Mouse (Mus musculus): ENCODE measurements around the gene Abcc4. TPM values are rescaled to one million over a fixed set of nuclear protein-coding genes. Genes with fewer than 3 reads are reported as not detected.

Gene Abcc4
- total and polyA plus RNA-seq, 2 experiments from 2014 or later = 2.4 to 3.6 TPM

GRCm38 (mm10) chr14:118662124-118662523 lies 43.9 kb downstream of the Abcc4 start:
- H3K4me1 ChIP-seq (ENCODE audit: insufficient read depth, low read length) = no peaks in the 10 kb centered on the region
- no peak overlapping the region for H3K9ac ChIP-seq (replicated peaks; ENCODE audit: low read length, poor library complexity, severe bottlenecking)
- no peak overlapping the region for H3K4me2 ChIP-seq (ENCODE audit: low read depth, low read length, poor library complexity, severe bottlenecking)
- H3K4me3 ChIP-seq (ENCODE audit: low read depth, low read length) = no peak overlapping the region
- 92% methylated on average over 10 of the region's 10 CpGs for WGBS
- no peaks in the 10 kb centered on the region for H3K9me3 ChIP-seq (ENCODE audit: low read length)
- no peaks in the 10 kb centered on the region for H3K36me3 ChIP-seq (ENCODE audit: insufficient read depth, low read length)
- H3K27me3 ChIP-seq (ENCODE audit: insufficient read depth, low read length) = no peaks in the 10 kb centered on the region; the same call in 1 of the 2 replicates
- DNase-seq (ENCODE audit: low spot score) = no peak
- no peak for ATAC-seq (ENCODE audit: low FRiP score)
- H3K27ac ChIP-seq (ENCODE audit: low read depth, low read length) = no peak overlapping the region
- TF ChIP-seq CTCF (IDR thresholded peaks at IDR 0.05) = no peak

- H3K4me3 ChIP-seq (ENCODE audit: low read depth, low read length) = no peak overlapping the region
- no peaks in the 10 kb centered on the region for H3K9me3 ChIP-seq (ENCODE audit: low read length)
- ATAC-seq (ENCODE audit: low FRiP score) (no peak), DNase-seq (ENCODE audit: low spot score) (no peak)
- H3K36me3 ChIP-seq (ENCODE audit: insufficient read depth, low read length) = no peaks in the 10 kb centered on the region
- no peaks in the 10 kb centered on the region for H3K4me1 ChIP-seq (ENCODE audit: insufficient read depth, low read length)
- no peak overlapping the region for H3K9ac ChIP-seq (replicated peaks; ENCODE audit: low read length, poor library complexity, severe bottlenecking)
- H3K27ac ChIP-seq (ENCODE audit: low read depth, low read length) = no peak overlapping the region
- TF ChIP-seq CTCF (IDR thresholded peaks at IDR 0.05) = no peak
- H3K4me2 ChIP-seq (ENCODE audit: low read depth, low read length, poor library complexity, severe bottlenecking) = no peak overlapping the region
- H3K27me3 ChIP-seq (ENCODE audit: insufficient read depth, low read length) = no peaks in the 10 kb centered on the region; the same call in 1 of the 2 replicates
These were observed 46.8 kb downstream of the Abcc4 start for GRCm38 (mm10) chr14:118659230-118659629.

GRCm38 (mm10) chr14:118658328-118658692 lies 47.7 kb downstream of the Abcc4 start:
- Histone ChIP-seq H3K27me3 (ENCODE audit: insufficient read depth, low read length) (no peaks in the 10 kb centered on the region; the same call in 1 of the 2 replicates), H3K4me2 (ENCODE audit: low read depth, low read length, poor library complexity, severe bottlenecking) (no peak overlapping the region), H3K9me3 (ENCODE audit: low read length) (no peaks in the 10 kb centered on the region), H3K36me3 (ENCODE audit: insufficient read depth, low read length) (no peaks in the 10 kb centered on the region), H3K4me1 (ENCODE audit: insufficient read depth, low read length) (no peaks in the 10 kb centered on the region), H3K9ac (replicated peaks; ENCODE audit: low read length, poor library complexity, severe bottlenecking) (no peak overlapping the region), H3K27ac (ENCODE audit: low read depth, low read length) (no peak overlapping the region), H3K4me3 (ENCODE audit: low read depth, low read length) (no peak overlapping the region)
- no peak for ATAC-seq (ENCODE audit: low FRiP score)
- no peak for TF ChIP-seq CTCF (IDR thresholded peaks at IDR 0.05)
- 50% methylated on average over 8 of the region's 8 CpGs for WGBS
- DNase-seq (ENCODE audit: low spot score) = no peak

GRCm38 (mm10) chr14:118657673-118658327 lies 48.2 kb downstream of the Abcc4 start:
- Histone ChIP-seq H3K9ac (replicated peaks; ENCODE audit: low read length, poor library complexity, severe bottlenecking) (no peak overlapping the region), H3K4me3 (ENCODE audit: low read depth, low read length) (no peak overlapping the region), H3K27ac (ENCODE audit: low read depth, low read length) (no peak overlapping the region), H3K36me3 (ENCODE audit: insufficient read depth, low read length) (no peaks in the 10 kb centered on the region), H3K4me1 (ENCODE audit: insufficient read depth, low read length) (no peaks in the 10 kb centered on the region), H3K4me2 (ENCODE audit: low read depth, low read length, poor library complexity, severe bottlenecking) (no peak overlapping the region), H3K27me3 (ENCODE audit: insufficient read depth, low read length) (no peaks in the 10 kb centered on the region; the same call in 1 of the 2 replicates), H3K9me3 (ENCODE audit: low read length) (no peaks in the 10 kb centered on the region)
- DNase-seq (ENCODE audit: low spot score) = no peak
- no peak for TF ChIP-seq CTCF (IDR thresholded peaks at IDR 0.05)
- 32% methylated on average over 20 of the region's 20 CpGs for WGBS
- ATAC-seq (ENCODE audit: low FRiP score) = no peak

GRCm38 (mm10) chr14:118657206-118657605 lies 48.8 kb downstream of the Abcc4 start:
- no peak for TF ChIP-seq CTCF (IDR thresholded peaks at IDR 0.05)
- Histone ChIP-seq H3K36me3 (ENCODE audit: insufficient read depth, low read length) (no peaks in the 10 kb centered on the region), H3K27me3 (ENCODE audit: insufficient read depth, low read length) (no peaks in the 10 kb centered on the region; the same call in 1 of the 2 replicates), H3K4me1 (ENCODE audit: insufficient read depth, low read length) (no peaks in the 10 kb centered on the region), H3K27ac (ENCODE audit: low read depth, low read length) (no peak overlapping the region), H3K4me2 (ENCODE audit: low read depth, low read length, poor library complexity, severe bottlenecking) (no peak overlapping the region), H3K4me3 (ENCODE audit: low read depth, low read length) (no peak overlapping the region), H3K9ac (replicated peaks; ENCODE audit: low read length, poor library complexity, severe bottlenecking) (no peak overlapping the region), H3K9me3 (ENCODE audit: low read length) (no peaks in the 10 kb centered on the region)
- DNase-seq (ENCODE audit: low spot score) (no peak), ATAC-seq (ENCODE audit: low FRiP score) (no peak)
- WGBS = 48% methylated on average over 4 of the region's 4 CpGs

GRCm38 (mm10) chr14:118656036-118656435 lies 50.0 kb downstream of the Abcc4 start:
- Histone ChIP-seq H3K4me1 (ENCODE audit: insufficient read depth, low read length) (no peaks in the 10 kb centered on the region), H3K27me3 (ENCODE audit: insufficient read depth, low read length) (no peaks in the 10 kb centered on the region), H3K9me3 (ENCODE audit: low read length) (no peaks in the 10 kb centered on the region), H3K9ac (replicated peaks; ENCODE audit: low read length, poor library complexity, severe bottlenecking) (no peak overlapping the region), H3K36me3 (ENCODE audit: insufficient read depth, low read length) (no peaks in the 10 kb centered on the region), H3K4me3 (ENCODE audit: low read depth, low read length) (no peak overlapping the region), H3K27ac (ENCODE audit: low read depth, low read length) (no peak overlapping the region), H3K4me2 (ENCODE audit: low read depth, low read length, poor library complexity, severe bottlenecking) (no peak overlapping the region)
- no peak for TF ChIP-seq CTCF (IDR thresholded peaks at IDR 0.05)
- DNase-seq (ENCODE audit: low spot score) (no peak), ATAC-seq (ENCODE audit: low FRiP score) (no peak)
- 71% methylated on average over 7 of the region's 7 CpGs for WGBS

All from midbrain, postnatal 0 days (tissue).